Mouse (Mus musculus): ENCODE results near the gene Rfpl4. TPM values are rescaled to one million over a fixed set of nuclear protein-coding genes. Genes with fewer than 3 reads are reported as not detected.

The Rfpl4 gene
- polyA plus RNA-seq, 1 experiment from 2014 or later: not detected

DNA sequence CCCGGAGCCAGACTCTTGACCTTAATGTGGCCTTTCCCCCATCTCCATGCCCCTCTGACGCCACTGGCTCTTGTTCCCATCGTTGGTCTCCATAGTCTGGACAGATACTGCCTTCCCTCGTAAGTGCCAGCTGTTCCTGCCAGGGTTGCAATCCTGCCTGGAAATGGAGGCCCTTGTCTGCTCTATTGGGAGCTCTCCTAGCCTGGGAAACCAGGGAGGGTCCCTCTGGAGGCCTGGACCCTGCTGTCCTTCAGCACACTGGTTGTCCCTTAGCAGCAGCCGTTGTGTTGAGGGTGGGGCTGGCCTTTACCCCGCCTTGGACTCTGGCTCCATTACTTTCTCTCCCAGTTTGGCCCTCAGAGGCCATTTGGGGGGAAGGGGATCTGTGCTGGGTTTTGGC is 24.4 kb downstream of the Rfpl4 start:
- 85% methylated on average over 6 of the region's 6 CpGs for WGBS (ENCODE audit: insufficient replicate concordance)
- peaks cover 99% of the 10 kb centered on the region for H3K36me3 ChIP-seq

DNA sequence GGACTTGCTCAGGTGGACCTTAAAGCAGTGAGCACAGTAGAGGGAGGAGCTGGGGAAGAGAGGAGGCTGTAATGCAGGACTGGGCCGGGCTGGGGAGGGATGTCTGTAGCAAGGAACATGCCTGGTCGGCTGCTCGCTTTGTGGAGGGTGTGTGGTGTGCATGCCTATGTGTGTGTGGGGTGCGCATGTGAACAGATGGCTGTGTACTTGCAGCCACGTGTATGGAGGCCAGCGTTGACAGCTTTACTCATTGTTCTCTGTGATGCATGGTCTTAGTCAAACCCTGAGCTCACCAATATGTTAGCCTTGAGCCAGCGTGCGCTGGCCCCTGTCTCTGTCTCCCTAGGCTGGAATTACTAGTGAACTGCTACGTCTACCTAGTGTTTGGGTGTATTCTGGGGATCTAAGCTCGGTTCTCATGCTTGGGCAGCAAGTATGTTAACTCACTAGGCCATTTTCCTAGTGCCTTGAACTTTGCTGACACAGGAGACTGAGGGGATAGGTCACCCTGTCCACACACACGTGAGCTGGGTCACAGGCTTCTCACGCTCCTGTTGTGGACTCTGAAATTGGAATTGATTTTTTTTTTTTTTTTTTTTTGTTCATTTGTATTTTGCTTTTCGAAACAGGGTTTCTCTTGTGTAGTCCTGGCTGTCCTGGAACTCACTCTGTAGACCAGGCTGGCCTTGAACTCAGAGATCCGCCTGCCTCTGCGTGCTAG is 25.6 kb downstream of the Rfpl4 start:
- Histone ChIP-seq H3K27me3 (replicated peaks) (no peaks in the 10 kb centered on the region), H3K4me2 (no peak overlapping the region), H3K36me3 (peaks cover 99% of the 10 kb centered on the region), H3K9me3 (replicated peaks) (no peaks in the 10 kb centered on the region), H3K9ac (no peak overlapping the region), H3K27ac (no peak overlapping the region), H3K4me3 (no peak overlapping the region), H3K4me1 (peaks cover 16% of the 10 kb centered on the region)
- no peak for ATAC-seq
- 87% methylated on average over 15 of the region's 15 CpGs for WGBS (ENCODE audit: insufficient replicate concordance)

More for the DNA sequence above, 24.4 kb downstream of the Rfpl4 start:
- Histone ChIP-seq H3K27me3 (replicated peaks) (no peaks in the 10 kb centered on the region), H3K4me3 (no peak overlapping the region), H3K4me2 (no peak overlapping the region), H3K27ac (no peak overlapping the region), H3K4me1 (peaks cover 6% of the 10 kb centered on the region; the same call in 1 of the 2 replicates), H3K9me3 (replicated peaks) (no peaks in the 10 kb centered on the region), H3K9ac (no peak overlapping the region)
- ATAC-seq: no peak

DNA sequence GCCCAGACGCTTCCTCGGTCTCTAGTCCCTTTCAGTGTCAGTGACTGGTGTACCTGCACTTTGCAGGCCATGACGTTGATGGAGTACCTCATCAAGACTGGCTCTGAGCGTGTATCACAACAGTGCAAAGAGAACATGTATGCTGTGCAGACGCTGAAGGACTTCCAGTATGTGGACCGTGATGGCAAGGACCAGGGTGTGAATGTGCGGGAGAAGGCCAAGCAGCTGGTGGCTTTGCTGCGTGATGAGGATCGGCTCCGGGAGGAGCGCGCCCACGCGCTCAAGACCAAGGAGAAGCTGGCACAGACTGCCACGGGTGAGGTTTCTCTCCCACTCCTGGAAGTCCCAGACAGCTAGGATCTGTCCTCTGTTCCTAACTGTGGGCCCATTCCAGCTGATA is 26.9 kb downstream of the Rfpl4 start:
- H3K27me3 ChIP-seq (replicated peaks): no peaks in the 10 kb centered on the region
- 91% methylated on average over 15 of the region's 15 CpGs for WGBS (ENCODE audit: insufficient replicate concordance)
- H3K9ac ChIP-seq: no peak overlapping the region
- H3K9me3 ChIP-seq (replicated peaks): no peaks in the 10 kb centered on the region
- peaks cover 27% of the 10 kb centered on the region for H3K4me1 ChIP-seq
- no peak overlapping the region for H3K4me3 ChIP-seq
- H3K36me3 ChIP-seq: peaks cover 99% of the 10 kb centered on the region
- ATAC-seq: no peak
- H3K4me2 ChIP-seq: no peak overlapping the region
- no peak overlapping the region for H3K27ac ChIP-seq

DNA sequence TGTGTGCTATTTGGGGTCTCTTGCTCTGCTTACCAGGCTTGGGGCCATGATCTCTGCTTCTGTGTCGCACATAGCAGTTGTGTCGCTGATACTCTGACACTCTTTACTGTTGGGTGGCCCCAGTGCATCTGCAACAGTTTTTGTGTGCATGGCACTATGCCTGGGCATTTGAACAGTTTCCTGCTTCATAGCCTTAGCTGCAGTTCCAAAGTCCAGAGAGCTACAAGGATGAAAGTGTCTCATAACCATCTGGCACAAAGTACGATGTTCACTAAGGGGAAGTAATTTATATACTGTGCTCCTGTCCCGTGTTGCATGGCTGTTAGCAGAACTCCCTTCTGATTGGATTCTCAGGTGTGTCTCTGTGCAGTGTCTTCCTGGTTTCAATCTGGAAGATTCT is 28.9 kb downstream of the Rfpl4 start:
- no peak overlapping the region for H3K27ac ChIP-seq
- H3K4me3 ChIP-seq: no peak overlapping the region
- WGBS (ENCODE audit: insufficient replicate concordance): 80% methylated on average over 4 of the region's 4 CpGs
- no peak overlapping the region for H3K9ac ChIP-seq
- peaks cover 99% of the 10 kb centered on the region for H3K36me3 ChIP-seq
- peaks cover 47% of the 10 kb centered on the region for H3K4me1 ChIP-seq
- no peaks in the 10 kb centered on the region for H3K9me3 ChIP-seq (replicated peaks)
- H3K27me3 ChIP-seq (replicated peaks): no peaks in the 10 kb centered on the region
- ATAC-seq: no peak
- H3K4me2 ChIP-seq: no peak overlapping the region

DNA sequence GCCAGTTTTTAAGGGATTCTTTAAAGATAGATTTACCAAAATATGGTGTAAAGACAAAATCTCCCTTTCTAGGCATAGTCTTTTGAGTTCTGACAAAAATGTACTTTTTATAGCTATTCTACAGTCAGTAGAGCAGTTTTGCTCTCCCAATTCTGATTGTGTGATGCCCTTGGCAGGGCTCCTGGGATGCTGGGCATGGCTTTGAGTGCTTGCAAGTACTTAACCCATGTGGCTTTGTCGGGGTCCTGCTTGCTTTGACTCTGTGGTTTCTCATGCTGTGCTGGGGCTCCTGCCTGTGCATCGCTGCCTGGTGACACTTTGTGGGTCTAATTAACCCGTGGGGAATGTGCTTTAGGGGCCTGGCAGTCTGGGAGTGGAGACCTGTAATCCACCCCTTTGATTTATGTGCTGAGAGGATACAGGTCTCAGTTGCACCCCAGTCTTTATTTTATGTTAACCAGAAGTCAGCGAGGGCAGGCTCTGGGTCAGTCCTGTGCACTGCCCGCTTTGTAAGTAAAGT is 29.8 kb downstream of the Rfpl4 start:
- Histone ChIP-seq H3K27me3 (replicated peaks) (no peaks in the 10 kb centered on the region), H3K36me3 (peaks cover 98% of the 10 kb centered on the region), H3K4me1 (peaks cover 56% of the 10 kb centered on the region), H3K27ac (no peak overlapping the region), H3K4me2 (no peak overlapping the region), H3K9me3 (replicated peaks) (no peaks in the 10 kb centered on the region), H3K9ac (no peak overlapping the region), H3K4me3 (no peak overlapping the region)
- ATAC-seq: no peak
- WGBS (ENCODE audit: insufficient replicate concordance): 80% methylated on average over 5 of the region's 5 CpGs

DNA sequence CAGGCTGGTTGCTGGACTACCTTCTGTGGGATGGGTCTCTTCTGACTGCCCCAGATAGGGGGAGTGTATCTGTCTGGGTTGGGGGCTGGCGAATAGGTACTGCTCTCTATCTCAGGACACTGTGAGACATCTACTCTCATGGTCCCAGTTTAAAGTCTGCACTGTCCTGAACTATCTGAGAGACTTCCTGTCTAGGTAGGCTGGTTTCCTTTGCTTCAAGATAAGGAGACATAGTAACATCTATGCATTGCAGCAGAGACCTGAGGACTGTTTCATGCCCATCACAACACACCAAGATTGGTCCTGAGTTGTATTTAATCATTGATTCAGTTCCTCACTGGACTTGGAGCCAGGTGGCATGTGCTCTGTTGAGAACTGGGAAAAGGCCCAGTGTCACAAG is 31.2 kb downstream of the Rfpl4 start:
- Histone ChIP-seq H3K4me3 (no peak overlapping the region), H3K36me3 (peaks cover 85% of the 10 kb centered on the region), H3K9me3 (replicated peaks) (no peaks in the 10 kb centered on the region), H3K27me3 (replicated peaks) (no peaks in the 10 kb centered on the region), H3K4me2 (no peak overlapping the region), H3K4me1 (peaks cover 64% of the 10 kb centered on the region), H3K9ac (no peak overlapping the region; the same call in 1 of the 2 replicates), H3K27ac (no peak overlapping the region)
- no peak for ATAC-seq
- WGBS (ENCODE audit: insufficient replicate concordance): 28% methylated on average over 1 of the region's 1 CpGs

DNA sequence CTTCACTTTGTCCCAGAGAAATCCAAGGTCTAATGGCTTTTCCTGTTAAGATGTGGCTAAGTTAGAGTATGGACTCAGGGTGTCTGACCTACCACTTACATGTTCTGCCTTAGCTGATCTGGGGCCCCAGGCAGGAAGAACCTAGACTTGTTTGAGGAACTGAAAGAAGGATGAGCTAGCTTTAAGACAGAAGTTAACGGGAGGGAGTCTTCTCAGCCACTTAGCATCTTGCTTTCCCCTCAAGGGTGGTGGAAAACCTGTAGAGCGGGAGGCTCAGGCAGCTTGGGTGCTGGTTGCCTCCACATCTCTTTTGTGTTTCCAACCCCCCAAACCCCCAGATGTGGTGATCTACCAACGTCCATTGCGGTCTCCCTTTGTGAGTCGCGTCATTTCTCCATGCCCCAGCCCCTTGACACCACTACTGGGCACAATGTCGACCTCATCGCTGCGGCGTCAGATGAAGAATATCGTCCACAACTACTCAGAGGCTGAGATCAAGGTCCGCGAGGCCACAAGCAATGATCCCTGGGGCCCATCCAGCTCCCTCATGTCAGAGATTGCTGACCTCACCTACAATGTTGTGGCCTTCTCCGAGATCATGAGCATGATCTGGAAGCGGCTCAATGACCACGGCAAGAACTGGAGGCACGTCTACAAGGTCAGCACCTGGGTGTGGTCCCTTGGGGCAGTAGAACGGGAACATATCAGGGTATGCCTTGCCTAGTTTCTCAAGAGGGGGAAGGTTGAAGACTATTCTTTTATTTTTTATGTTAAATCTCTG is 33.2 kb downstream of the Rfpl4 start:
- H3K4me1 ChIP-seq: peaks cover 75% of the 10 kb centered on the region
- H3K27ac ChIP-seq: peak overlapping the region; percentile 36; the same call in 1 of the 2 replicates
- H3K9me3 ChIP-seq (replicated peaks): no peaks in the 10 kb centered on the region
- peaks cover 77% of the 10 kb centered on the region for H3K36me3 ChIP-seq
- no peak overlapping the region for H3K9ac ChIP-seq
- peak overlapping the region; percentile 87 for H3K4me2 ChIP-seq
- no peaks in the 10 kb centered on the region for H3K27me3 ChIP-seq (replicated peaks)
- ATAC-seq: no peak
- 0 out of 2 replicates have a peak overlapping the region, but pooled peaks have one; percentile 2 for H3K4me3 ChIP-seq
- WGBS (ENCODE audit: insufficient replicate concordance): 79% methylated on average over 18 of the region's 18 CpGs

DNA sequence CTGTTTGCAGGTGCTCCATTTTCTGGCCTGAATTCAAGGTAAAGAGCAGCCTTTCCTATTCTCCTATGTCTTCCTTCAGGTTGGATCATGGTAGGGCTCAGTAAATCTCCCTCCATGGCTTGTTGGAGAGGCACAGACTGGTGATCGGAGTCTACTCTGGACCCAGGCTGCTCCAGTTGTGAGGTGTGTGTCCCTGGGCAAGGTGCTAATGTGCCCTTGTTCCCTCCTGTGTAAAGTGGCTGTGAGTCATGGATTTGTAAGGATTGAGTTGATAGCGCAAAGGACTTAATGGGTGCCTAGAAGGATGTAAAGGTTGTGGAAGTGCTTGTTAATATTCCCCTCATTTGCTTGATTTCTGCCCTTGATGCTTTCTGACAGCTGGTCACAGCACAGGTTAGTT is 34.8 kb downstream of the Rfpl4 start:
- H3K9me3 ChIP-seq (replicated peaks): no peaks in the 10 kb centered on the region
- no peaks in the 10 kb centered on the region for H3K27me3 ChIP-seq (replicated peaks)
- peak overlapping the region; percentile 98 for H3K9ac ChIP-seq
- WGBS (ENCODE audit: insufficient replicate concordance): 89% methylated on average over 2 of the region's 2 CpGs
- H3K36me3 ChIP-seq: peaks cover 77% of the 10 kb centered on the region
- H3K27ac ChIP-seq: peak overlapping the region; percentile 97
- peak overlapping the region; percentile 87 for H3K4me2 ChIP-seq
- peak overlapping the region; percentile 99 for H3K4me3 ChIP-seq
- H3K4me1 ChIP-seq: peaks cover 80% of the 10 kb centered on the region
- no peak for ATAC-seq

DNA sequence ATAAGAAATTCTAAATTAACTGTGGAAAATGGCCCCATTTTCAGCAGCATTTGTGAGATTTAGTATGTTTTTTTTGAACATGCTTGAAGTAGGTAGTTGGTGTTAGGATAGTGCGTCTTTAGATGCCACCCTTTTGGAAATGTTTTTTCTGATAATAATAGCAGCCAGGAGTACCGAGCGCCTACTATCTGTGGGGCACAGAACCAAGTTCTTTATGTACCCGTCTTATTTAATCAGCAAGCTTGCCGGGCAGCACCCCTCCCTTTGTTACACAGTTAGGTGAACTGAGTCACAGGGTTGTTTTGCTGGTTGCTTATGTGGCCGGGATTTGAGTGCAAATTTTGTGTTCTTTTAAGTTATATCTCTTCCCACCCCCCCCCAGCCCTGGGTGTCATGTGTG is 35.5 kb downstream of the Rfpl4 start:
- Histone ChIP-seq H3K4me3 (peak overlapping the region; percentile 99), H3K27me3 (replicated peaks) (no peaks in the 10 kb centered on the region), H3K36me3 (peaks cover 77% of the 10 kb centered on the region), H3K27ac (peak overlapping the region; percentile 97), H3K9me3 (replicated peaks) (no peaks in the 10 kb centered on the region), H3K4me2 (peak overlapping the region; percentile 87), H3K4me1 (peaks cover 80% of the 10 kb centered on the region), H3K9ac (peak overlapping the region; percentile 98)
- peak; percentile 56 for ATAC-seq
- 15% methylated on average over 6 of the region's 6 CpGs for WGBS (ENCODE audit: insufficient replicate concordance)

DNA sequence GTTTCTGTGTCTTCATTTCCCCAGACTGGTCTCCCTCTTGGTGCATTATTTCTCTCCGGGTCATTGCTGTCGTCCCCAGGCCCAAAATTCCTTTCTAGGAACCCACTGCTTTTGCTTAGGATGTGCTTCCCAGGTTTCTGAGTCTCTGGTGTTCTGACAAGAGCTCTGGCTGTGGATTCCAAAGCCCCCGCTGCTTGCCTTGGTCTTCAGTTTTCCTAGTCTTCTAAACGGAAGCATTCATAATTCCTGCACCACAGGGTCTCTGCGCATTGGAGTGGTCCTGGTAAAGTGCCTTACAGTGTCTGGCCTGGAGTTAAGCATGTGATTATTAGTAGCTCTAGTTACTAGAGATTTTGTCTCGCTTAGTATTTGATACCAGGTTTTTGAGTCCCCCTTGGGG is 35.9 kb downstream of the Rfpl4 start:
- Histone ChIP-seq H3K9ac (peak overlapping the region; percentile 98), H3K36me3 (peaks cover 76% of the 10 kb centered on the region), H3K4me3 (peak overlapping the region; percentile 99), H3K4me2 (peak overlapping the region; percentile 87), H3K9me3 (replicated peaks) (no peaks in the 10 kb centered on the region), H3K4me1 (peaks cover 80% of the 10 kb centered on the region), H3K27ac (peak overlapping the region; percentile 97), H3K27me3 (replicated peaks) (no peaks in the 10 kb centered on the region)
- 10% methylated on average over 6 of the region's 6 CpGs for WGBS (ENCODE audit: insufficient replicate concordance)
- no peak for ATAC-seq

DNA sequence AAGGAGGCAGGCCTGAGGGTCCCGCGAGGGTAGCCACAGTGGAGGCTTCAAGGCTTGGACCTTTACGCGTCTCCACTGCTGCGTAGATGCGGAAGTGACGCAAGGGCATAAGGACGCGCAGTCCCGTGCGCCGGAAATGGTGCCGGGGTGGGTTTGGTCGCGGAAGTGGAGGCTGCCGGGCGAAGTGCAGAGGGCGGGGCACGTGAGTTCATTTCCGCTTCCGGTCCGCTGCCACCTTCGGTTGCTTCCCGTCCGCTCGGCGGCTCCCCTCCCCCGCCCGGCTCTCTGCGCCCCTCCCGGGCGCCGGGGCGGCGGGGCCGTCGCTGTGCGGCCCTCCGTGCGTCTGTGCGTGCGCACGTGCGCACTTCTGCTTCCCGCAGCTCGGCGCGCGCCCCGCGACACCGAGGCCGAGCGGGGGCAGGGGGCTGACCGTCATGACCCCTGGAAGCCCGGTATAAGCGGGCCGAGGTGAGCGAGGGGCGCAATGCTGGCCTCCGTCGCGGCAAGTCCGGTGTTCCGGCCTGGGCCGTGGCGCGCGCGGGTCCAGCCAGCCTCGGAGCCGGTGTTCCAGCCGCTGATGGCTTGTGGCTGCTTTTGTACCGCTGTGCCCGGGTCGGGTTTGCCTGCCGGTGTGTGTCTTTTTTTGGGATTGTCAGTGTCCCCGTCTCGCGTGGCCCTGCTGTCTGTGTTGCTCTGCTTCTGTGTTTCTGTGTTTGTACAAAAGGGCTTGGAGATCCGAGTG is 36.6 kb downstream of the Rfpl4 start, which contains the start of gene Epn1:
Gene Epn1 (plus strand): TSS at position 226 of the 742 bp plus-strand sequence.
- peak; percentile 88 for ATAC-seq
- peak within 1 kb of the TSS; percentile 97 for H3K27ac ChIP-seq
- no peaks in the 10 kb centered on the region for H3K27me3 ChIP-seq (replicated peaks)
- no peaks in the 10 kb centered on the region for H3K9me3 ChIP-seq (replicated peaks)
- peaks cover 80% of the 10 kb centered on the region for H3K4me1 ChIP-seq
- under 1% methylated on average over 80 of the region's 81 CpGs for WGBS (ENCODE audit: insufficient replicate concordance)
- peak within 1 kb of the TSS; percentile 99 for H3K4me3 ChIP-seq
- peak within 1 kb of the TSS; percentile 98 for H3K9ac ChIP-seq
- H3K4me2 ChIP-seq: peak within 1 kb of the TSS; percentile 87
- peaks cover 76% of the 10 kb centered on the region for H3K36me3 ChIP-seq

Measured in liver, embryonic 12.5 days (tissue).